Mouse (Mus musculus) limb, embryonic 11.5 days (tissue): ENCODE data around the gene AL607142.1. TPM values are rescaled to one million over a fixed set of nuclear protein-coding genes. Genes with fewer than 3 reads are reported as not detected.

Experiments used
- ATAC-seq: fragments of 200-750 bp; cut with Nextera tagmentation; 2 replicates; pipeline ENCODE4 v1.8.0; 2017; ENCODE audit warnings: low read depth; ENCODE audit not compliant: insufficient number of reproducible peaks, low FRiP score, low TSS enrichment
- DNase-seq: peaks from one replicate; pipeline ENCODE4 v3.0.0-alpha.2; 2015; ENCODE audit warnings: low spot score
- H3K27ac ChIP-seq: fragments of 300-500 bp; sonication (generic); replicated peaks from 2 replicates; pipeline ENCODE4 v1.5.1; 2014; ENCODE audit warnings: low read depth, mild to moderate bottlenecking, low read length
- H3K27me3 ChIP-seq: fragments of 300-500 bp; sonication (generic); 2 replicates; pipeline ENCODE4 v1.6.1; 2014; ENCODE audit warnings: mild to moderate bottlenecking, low read length, mixed read lengths; ENCODE audit not compliant: control insufficient read depth, insufficient read depth
- H3K36me3 ChIP-seq: fragments of 300-500 bp; sonication (generic); 2 replicates; pipeline ENCODE4 v1.6.1; 2014; ENCODE audit warnings: mild to moderate bottlenecking, low read length, moderate library complexity, mixed read lengths; ENCODE audit not compliant: control insufficient read depth, insufficient read depth
- H3K4me1 ChIP-seq: fragments of 300-500 bp; sonication (generic); 2 replicates; pipeline ENCODE4 v1.6.1; 2014; ENCODE audit warnings: low read length, mixed read lengths; ENCODE audit not compliant: control insufficient read depth, insufficient read depth
- H3K4me2 ChIP-seq: fragments of 300-500 bp; sonication (generic); 2 replicates; pipeline ENCODE4 v1.6.1; 2014; ENCODE audit warnings: low read depth, mild to moderate bottlenecking, moderate library complexity; ENCODE audit not compliant: severe bottlenecking
- H3K4me3 ChIP-seq: fragments of 300-500 bp; sonication (generic); 2 replicates; pipeline ENCODE4 v1.5.1; 2014; ENCODE audit warnings: low read depth, low read length
- H3K9ac ChIP-seq: fragments of 300-500 bp; sonication (generic); 2 replicates; pipeline ENCODE4 v1.6.1; 2014; ENCODE audit warnings: mild to moderate bottlenecking, low read length
- H3K9me3 ChIP-seq: fragments of 300-500 bp; sonication (generic); 2 replicates; pipeline ENCODE4 v1.6.1; 2016; ENCODE audit warnings: low read length; ENCODE audit not compliant: control insufficient read depth
- WGBS: fragments of 180-500 bp; shearing (Covaris S2); extraction: QIAGEN DNeasy Blood & Tissue Kit; methylation state at CpG from one replicate; pipeline ENCODE4 v1.1.7; 2014; 5-methylcytosine and 5-hydroxymethylcytosine counted together
- polyA plus RNA-seq: library from polyadenylated mRNA; unstranded; fragments of >200 nt; fragmentation: Nextera tagmentation; extraction: Ambion mirVana; gene quantifications from 2 replicates; pipeline ENCODE4 v1.2.1, GENCODE M21; 2014

The AL607142.1 gene
- polyA plus RNA-seq, 1 experiment from 2014 or later = not detected

GRCm38 (mm10) chr4:120048274-120048673 lies 16.5 kb upstream of the AL607142.1 start:
- no peaks in the 10 kb centered on the region for H3K9me3 ChIP-seq
- ATAC-seq (no peak), DNase-seq (no peak)
- H3K4me1 ChIP-seq = no peaks in the 10 kb centered on the region
- no peak overlapping the region for H3K9ac ChIP-seq
- no peaks in the 10 kb centered on the region for H3K27me3 ChIP-seq
- no peak overlapping the region for H3K27ac ChIP-seq
- no peak overlapping the region for H3K4me3 ChIP-seq
- H3K36me3 ChIP-seq = no peaks in the 10 kb centered on the region
- H3K4me2 ChIP-seq = no peak overlapping the region
- WGBS = 77% methylated on average over 4 of the region's 4 CpGs

GRCm38 (mm10) chr4:120049857-120050256 lies 14.9 kb upstream of the AL607142.1 start:
- H3K27me3 ChIP-seq = no peaks in the 10 kb centered on the region
- H3K27ac ChIP-seq = no peak overlapping the region
- H3K9me3 ChIP-seq = no peaks in the 10 kb centered on the region
- no peaks in the 10 kb centered on the region for H3K36me3 ChIP-seq
- ATAC-seq (no peak), DNase-seq (no peak)
- 83% methylated on average over 3 of the region's 3 CpGs for WGBS
- H3K4me3 ChIP-seq = no peak overlapping the region
- no peaks in the 10 kb centered on the region for H3K4me1 ChIP-seq
- no peak overlapping the region for H3K9ac ChIP-seq
- H3K4me2 ChIP-seq = no peak overlapping the region

- H3K4me2 ChIP-seq = no peak overlapping the region
- ATAC-seq (no peak), DNase-seq (no peak)
- H3K4me1 ChIP-seq = no peaks in the 10 kb centered on the region
- H3K27me3 ChIP-seq = no peaks in the 10 kb centered on the region
- H3K4me3 ChIP-seq = no peak overlapping the region
- no peaks in the 10 kb centered on the region for H3K36me3 ChIP-seq
- no peak overlapping the region for H3K27ac ChIP-seq
- H3K9ac ChIP-seq = no peak overlapping the region
- no peaks in the 10 kb centered on the region for H3K9me3 ChIP-seq
Measured at GRCm38 (mm10) chr4:120052481-120052880, 12.3 kb upstream of the AL607142.1 start.

- no peak for ATAC-seq
- Histone ChIP-seq H3K4me1 (no peaks in the 10 kb centered on the region), H3K27ac (no peak overlapping the region), H3K4me2 (no peak overlapping the region), H3K9ac (no peak overlapping the region), H3K9me3 (no peaks in the 10 kb centered on the region), H3K27me3 (no peaks in the 10 kb centered on the region), H3K36me3 (no peaks in the 10 kb centered on the region), H3K4me3 (no peak overlapping the region)
- DNase-seq = no peak
- WGBS = 96% methylated on average over 11 of the region's 11 CpGs
Measured at GRCm38 (mm10) chr4:120053026-120054005, 11.5 kb upstream of the AL607142.1 start.

GRCm38 (mm10) chr4:120054145-120054544 lies 10.7 kb upstream of the AL607142.1 start:
- no peaks in the 10 kb centered on the region for H3K27me3 ChIP-seq
- H3K4me2 ChIP-seq = no peak overlapping the region
- H3K27ac ChIP-seq = no peak overlapping the region
- H3K36me3 ChIP-seq = no peaks in the 10 kb centered on the region
- DNase-seq (no peak), ATAC-seq (no peak)
- no peak overlapping the region for H3K4me3 ChIP-seq
- 76% methylated on average over 9 of the region's 9 CpGs for WGBS
- no peaks in the 10 kb centered on the region for H3K4me1 ChIP-seq
- H3K9ac ChIP-seq = no peak overlapping the region
- H3K9me3 ChIP-seq = no peaks in the 10 kb centered on the region

- Histone ChIP-seq H3K36me3 (no peaks in the 10 kb centered on the region), H3K4me1 (no peaks in the 10 kb centered on the region), H3K4me2 (no peak overlapping the region), H3K9ac (no peak overlapping the region), H3K27me3 (no peaks in the 10 kb centered on the region), H3K27ac (no peak overlapping the region), H3K9me3 (no peaks in the 10 kb centered on the region), H3K4me3 (no peak overlapping the region)
- ATAC-seq (no peak), DNase-seq (no peak)
- WGBS = 88% methylated on average over 9 of the region's 9 CpGs
Measured at GRCm38 (mm10) chr4:120056451-120056850, 8.3 kb upstream of the AL607142.1 start.

- Histone ChIP-seq H3K27ac (no peak overlapping the region), H3K9ac (no peak overlapping the region), H3K4me3 (no peak overlapping the region), H3K4me2 (no peak overlapping the region), H3K9me3 (no peaks in the 10 kb centered on the region), H3K27me3 (no peaks in the 10 kb centered on the region), H3K36me3 (no peaks in the 10 kb centered on the region), H3K4me1 (no peaks in the 10 kb centered on the region)
- ATAC-seq = no peak
- 76% methylated on average over 8 of the region's 8 CpGs for WGBS
- no peak for DNase-seq
Measured at GRCm38 (mm10) chr4:120057529-120057928, 7.3 kb upstream of the AL607142.1 start.

- Histone ChIP-seq H3K9me3 (no peaks in the 10 kb centered on the region), H3K4me1 (no peaks in the 10 kb centered on the region), H3K9ac (no peak overlapping the region), H3K27me3 (no peaks in the 10 kb centered on the region), H3K4me2 (no peak overlapping the region), H3K36me3 (no peaks in the 10 kb centered on the region), H3K4me3 (no peak overlapping the region), H3K27ac (no peak overlapping the region)
- no peak for ATAC-seq
- DNase-seq = no peak
- WGBS = 78% methylated on average over 3 of the region's 3 CpGs
Measured at GRCm38 (mm10) chr4:120058157-120058556, 6.6 kb upstream of the AL607142.1 start.
